Mouse (Mus musculus): ENCODE measurements around the gene Pcsk2.

- no peak for TF ChIP-seq POLR2A (IDR thresholded peaks at IDR 0.05; ENCODE audit: low read depth, low read length)
- no peak for TF ChIP-seq CTCF (IDR thresholded peaks at IDR 0.05; ENCODE audit: extremely low read depth, insufficient read length, insufficient replicate concordance, low read depth, low read length)
Observed at GRCm38 (mm10) chr2:143603871-143604512, 58.0 kb downstream of the Pcsk2 start.

All from small intestine, adult 2 months (tissue).